Mouse (Mus musculus): Measurements from ENCODE around the gene Fam161a.

DNA sequence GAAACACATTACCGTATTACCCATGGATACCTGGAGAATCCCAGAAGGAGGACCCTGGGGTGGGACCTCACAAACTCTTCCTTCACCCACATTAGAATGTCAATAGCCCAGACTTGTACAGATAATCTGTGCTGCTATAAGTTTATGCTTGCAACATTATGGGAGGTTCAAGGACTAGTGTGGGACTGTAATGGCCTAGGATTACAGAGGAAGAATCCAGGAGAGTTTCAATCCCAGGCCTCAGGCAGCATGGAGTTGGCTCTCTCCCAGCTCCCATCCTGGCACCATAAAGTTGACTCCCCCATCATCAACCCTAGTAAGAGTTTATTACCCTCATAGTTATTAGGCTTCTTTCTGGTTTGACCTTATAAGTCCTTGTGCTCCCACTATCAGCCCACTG lies 71.2 kb downstream of the Fam161a start:
- no peak for TF ChIP-seq CTCF (IDR thresholded peaks at IDR 0.05; ENCODE audit: control insufficient read depth, insufficient read depth, low read length)
- no peak for TF ChIP-seq POLR2A (IDR thresholded peaks at IDR 0.05; ENCODE audit: borderline replicate concordance, control insufficient read depth, low read depth, low read length)

Measured in bone marrow, adult 2 months (tissue).